Mouse (Mus musculus) lung, postnatal 0 days (tissue): ENCODE results near the gene Alox12.

Experiments
- CTCF ChIP-seq: IDR thresholded peaks from 2 replicates; pipeline ENCODE4 v1.5.1; 2016; ENCODE audit warnings: antibody characterized with exemption, mild to moderate bottlenecking
- EP300 ChIP-seq: IDR thresholded peaks from 2 replicates; pipeline ENCODE4 v1.6.1; 2016; ENCODE audit warnings: antibody characterized with exemption, mild to moderate bottlenecking, control low read depth

DNA sequence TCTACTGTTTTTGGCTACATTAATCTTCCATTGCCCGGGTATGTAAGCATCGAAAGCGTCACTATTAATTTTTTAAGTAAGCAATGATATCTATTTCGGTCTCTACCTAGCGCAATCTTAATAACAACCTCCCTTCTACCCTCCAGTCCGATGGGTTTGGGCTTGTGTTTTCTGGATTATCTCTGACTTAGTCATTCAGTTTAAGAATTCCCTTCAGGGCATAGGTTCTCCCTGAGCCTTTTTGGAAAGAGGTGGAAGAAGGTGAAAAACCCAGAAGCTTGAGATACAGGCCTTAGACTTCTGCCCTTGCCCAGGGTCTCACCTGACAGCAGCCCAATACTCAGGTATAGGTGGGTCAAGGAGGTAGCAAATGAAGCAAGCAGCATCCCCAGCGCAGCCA, 35.3 kb downstream of the Alox12 start:
- no peak for TF ChIP-seq CTCF
- TF ChIP-seq EP300, result no peak
